Mouse (Mus musculus) cerebellum, adult 9-11 months (tissue): Measurements from ENCODE around the gene Timm17a.

Experiments used
- DNase-seq: peaks from one replicate; pipeline ENCODE4 v3.0.0; 2022

The Timm17a gene

GRCm38 (mm10) chr1:135271371-135271770 lies 42.2 kb downstream of the Timm17a start:
- peak; percentile 88 for DNase-seq

- DNase-seq: no peak
Measured at GRCm38 (mm10) chr1:135267663-135268446, 45.7 kb downstream of the Timm17a start.

- no peak for DNase-seq
Measured at GRCm38 (mm10) chr1:135265834-135266233, 47.7 kb downstream of the Timm17a start.

GRCm38 (mm10) chr1:135263316-135263715 lies 50.3 kb downstream of the Timm17a start:
- DNase-seq: no peak

- no peak for DNase-seq
Measured at GRCm38 (mm10) chr1:135262329-135262728, 51.2 kb downstream of the Timm17a start.

- no peak for DNase-seq
Measured at GRCm38 (mm10) chr1:135260931-135261330, 52.6 kb downstream of the Timm17a start.

GRCm38 (mm10) chr1:135259128-135259436 lies 54.5 kb downstream of the Timm17a start:
- peak; percentile 81 for DNase-seq

- DNase-seq: peak; percentile 78
Measured at GRCm38 (mm10) chr1:135258380-135259127, 55.0 kb downstream of the Timm17a start, which contains the start of gene Elf3. Elf3 (minus strand) TSS chr1:135258568.

- no peak for DNase-seq
Measured at GRCm38 (mm10) chr1:135256299-135256698, 57.3 kb downstream of the Timm17a start.

- no peak for DNase-seq
Measured at GRCm38 (mm10) chr1:135252854-135253253, 60.7 kb downstream of the Timm17a start.

- DNase-seq: no peak
Measured at GRCm38 (mm10) chr1:135251405-135251804, 62.2 kb downstream of the Timm17a start.

- DNase-seq: no peak
Measured at GRCm38 (mm10) chr1:135250706-135251105, 62.9 kb downstream of the Timm17a start.

- DNase-seq: peak; percentile 73
Measured at GRCm38 (mm10) chr1:135248434-135248850, 65.1 kb downstream of the Timm17a start.
